Mouse (Mus musculus): ENCODE measurements around the gene Slc22a3.
A peak's percentile ranks its signal among the peaks of the same experiment; 100 is the strongest.

Slc22a3 gene

DNA sequence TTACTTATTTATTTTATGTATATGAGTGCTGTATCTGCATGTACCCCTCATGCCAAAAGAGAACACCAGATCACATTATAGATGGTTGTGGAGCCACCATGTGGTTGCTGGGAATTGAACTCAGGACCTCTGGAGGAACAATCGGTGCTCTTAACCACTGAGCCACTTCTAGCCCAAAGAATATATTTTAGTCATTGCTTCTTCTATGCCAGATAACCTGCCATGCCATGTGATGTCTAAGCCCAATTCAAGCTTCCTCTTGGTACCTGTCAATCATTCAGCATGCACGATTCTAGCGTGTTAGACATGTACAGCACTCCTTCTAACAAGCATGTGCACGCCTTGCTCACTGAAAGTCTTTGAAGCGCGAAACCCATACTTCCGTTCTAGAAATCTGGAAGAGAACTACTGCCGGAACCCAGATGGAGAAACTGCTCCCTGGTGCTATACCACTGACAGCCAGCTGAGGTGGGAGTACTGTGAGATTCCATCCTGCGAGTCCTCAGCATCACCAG lies 111.3 kb downstream of the Slc22a3 start:
- DNase-seq: no peak

DNA sequence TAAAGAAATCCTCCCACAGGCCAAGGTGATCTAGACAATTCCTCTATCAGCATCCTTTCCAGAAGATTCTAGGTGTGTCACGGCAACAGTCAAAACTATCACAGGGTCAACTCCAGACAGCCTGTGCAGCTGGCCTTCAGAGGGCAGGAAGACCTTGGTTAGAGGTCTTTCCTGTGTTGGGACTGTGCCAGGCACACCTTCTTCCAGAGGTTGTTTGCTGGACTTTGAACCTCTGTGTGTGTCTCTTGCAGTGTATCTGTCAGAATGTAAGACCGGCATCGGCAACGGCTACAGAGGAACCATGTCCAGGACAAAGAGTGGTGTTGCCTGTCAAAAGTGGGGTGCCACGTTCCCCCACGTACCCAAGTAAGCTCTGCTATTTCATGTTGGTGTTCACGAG lies 119.3 kb downstream of the Slc22a3 start:
- DNase-seq: peak; percentile 54 to 79

DNA sequence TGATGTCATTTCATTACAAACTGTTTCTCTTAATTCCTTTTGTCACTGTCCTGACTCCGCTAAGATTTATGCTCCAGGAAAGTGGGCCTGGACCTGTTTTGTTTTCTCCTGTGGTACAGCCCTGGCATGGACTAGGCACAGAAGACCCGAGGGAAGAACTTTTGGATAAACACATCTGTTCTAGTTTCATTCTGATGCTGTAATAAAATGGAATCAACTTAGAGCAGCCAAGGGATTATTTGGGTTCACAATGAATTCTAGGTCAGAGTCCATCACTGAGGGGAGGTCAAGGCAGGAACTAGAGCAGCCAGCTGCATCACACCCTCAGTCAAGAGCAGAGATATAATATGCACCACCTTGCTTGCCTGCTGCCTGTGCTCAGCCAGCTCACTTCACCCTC lies 119.7 kb downstream of the Slc22a3 start:
- no peak for DNase-seq

DNA sequence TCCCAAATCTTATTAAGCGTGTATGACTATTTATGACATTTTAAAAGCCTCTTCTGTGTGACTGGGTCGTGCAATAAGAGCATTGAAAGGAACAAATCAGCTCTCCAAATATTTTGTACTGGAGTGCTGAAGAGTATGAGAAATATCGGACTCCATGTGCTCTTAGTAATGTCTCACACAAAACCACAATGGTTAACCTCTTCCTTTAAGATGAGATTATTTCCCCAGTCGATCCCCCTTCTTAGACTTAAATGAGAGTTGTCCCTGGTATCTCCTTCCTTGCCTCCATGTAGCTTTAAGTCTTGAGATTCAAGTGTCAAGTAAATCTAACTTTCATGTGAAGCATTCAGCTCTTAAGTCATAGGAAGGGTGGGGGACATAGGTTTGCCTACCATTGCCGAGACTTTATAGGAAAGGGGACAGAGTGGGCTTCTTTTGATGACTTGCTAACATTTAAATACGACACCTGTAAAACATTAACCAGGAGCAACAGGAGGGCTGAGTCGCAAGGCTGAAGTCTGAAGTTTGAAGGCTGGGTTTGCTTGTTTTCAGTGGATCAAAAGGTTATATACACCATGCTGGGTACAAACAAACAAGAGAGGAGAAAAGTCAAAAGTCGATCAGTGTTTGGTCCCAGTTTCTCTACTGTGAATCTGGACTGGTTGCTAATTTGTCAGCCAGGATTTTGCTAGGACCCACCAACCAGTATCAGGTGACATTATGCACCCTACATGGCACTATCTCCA lies 122.3 kb downstream of the Slc22a3 start:
- peak; percentile 19 to 50 for DNase-seq

DNA sequence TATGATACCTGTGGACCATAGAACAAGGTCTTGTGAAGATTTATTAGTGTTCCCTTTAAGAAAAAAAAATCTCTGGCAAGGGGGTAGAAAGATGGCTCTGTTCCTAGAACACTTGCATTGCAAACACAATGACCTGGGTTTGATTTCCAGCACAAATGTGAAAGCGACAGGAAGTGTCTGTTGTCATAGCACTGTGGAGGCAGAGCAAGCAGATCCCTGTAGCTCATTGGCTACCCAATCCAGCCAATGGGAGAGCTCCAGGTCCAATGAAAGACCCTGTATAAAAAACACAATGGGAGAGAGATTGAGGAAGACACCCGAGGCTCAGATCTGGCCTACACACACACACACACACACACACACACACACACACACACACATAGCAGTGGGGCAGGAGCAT lies 125.0 kb downstream of the Slc22a3 start:
- DNase-seq: no peak

DNA sequence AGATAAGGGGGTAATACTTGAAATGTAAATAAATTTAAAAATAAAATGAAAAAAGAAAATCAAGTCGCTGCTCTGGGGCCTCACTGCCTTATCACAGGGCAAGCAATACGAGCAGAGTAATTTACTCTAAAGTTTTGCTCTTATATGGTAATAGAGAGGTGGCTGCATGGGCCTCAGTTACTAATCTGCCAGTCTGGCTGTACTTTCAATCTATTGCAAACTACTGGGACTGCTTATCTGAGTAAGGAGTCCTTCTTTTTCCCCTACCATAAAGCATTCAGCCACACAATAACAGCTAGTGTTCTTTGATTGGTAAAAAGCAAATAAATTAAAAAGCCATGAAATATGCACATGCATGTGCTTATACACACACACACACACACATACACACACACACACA lies 125.9 kb downstream of the Slc22a3 start:
- DNase-seq: no peak

DNA sequence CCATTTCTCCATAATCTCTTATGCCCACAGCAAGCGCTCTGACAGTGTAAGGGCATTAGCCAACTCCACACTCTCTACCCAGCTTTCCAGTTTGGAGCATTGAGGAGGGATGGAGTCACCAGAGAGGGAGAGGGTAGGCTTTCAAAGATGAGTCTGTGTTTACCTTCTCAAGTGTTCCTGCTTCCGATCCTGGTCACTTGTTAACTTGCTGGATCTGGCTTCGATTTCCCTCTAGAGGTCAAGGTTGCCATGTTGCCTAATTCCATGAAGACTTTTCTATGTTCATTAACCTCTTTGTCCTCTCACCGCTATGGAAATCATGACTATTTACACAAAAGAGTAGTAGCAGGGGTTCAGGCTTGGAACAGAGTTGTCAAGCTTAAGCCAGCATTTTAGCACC lies 127.2 kb downstream of the Slc22a3 start:
- DNase-seq: no peak

DNA sequence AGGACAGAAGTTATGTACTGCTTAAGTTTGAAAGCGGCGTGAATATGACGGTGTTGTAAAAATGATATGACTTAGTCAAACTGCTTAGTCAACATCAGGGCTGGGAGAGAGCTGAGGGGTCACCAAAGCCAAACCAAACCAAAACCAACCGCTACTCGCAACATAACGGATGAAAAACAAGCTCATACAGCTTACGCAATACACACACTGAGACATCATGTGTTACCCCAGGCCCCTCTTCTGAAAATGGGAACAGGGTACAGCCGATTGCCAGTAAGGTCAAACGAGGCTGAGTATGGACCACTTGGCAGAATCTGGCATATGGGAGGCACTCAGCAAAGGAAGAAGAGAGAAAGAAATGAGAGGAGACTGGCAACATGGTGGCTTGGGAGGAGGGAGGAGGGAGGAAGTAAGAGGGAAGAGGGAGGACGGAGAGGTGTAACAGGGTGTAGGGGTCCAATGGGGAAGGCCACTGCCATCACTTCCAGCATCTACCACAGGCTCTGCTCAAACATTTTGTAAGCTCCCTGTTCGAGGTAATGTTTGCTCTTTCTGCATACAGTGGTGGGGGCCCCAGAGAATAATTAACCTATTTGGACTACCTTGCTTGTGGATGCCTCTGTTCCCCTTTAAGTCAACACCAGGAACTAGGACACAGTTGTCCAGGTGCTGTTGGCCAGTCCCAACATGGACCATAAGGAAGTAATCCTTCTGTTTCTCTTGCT lies 129.4 kb downstream of the Slc22a3 start, which contains the start of gene Plg:
Gene Plg (plus strand): TSS at position 628 of the 725 bp plus-strand sequence.
- DNase-seq: no peak

DNA sequence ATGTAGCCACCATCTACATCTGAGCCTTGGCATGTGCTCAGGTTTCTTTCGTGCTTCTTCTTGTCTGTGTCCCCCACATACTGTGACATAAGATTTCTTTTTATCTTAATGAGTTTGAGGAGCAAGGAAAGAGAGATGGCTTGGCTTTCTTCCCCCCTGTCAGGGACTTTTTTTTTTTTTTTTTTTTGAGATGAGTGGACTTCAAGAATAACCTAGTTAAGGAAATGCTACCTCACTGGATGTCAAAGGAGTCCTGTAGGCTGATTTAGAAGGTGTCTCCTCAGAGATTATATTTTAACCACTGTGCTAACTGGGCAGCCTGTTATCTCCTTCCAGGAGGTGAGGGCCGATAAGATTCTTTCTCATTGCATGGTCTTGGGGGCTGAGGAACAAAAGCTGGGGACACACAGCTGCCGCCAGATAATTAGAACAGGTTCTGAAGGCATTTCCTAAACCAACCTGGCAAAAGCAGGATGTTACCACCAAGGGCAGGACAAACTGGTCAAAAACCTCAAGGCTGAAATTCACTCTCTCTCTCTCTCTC lies 133.8 kb downstream of the Slc22a3 start:
- DNase-seq: no peak

DNA sequence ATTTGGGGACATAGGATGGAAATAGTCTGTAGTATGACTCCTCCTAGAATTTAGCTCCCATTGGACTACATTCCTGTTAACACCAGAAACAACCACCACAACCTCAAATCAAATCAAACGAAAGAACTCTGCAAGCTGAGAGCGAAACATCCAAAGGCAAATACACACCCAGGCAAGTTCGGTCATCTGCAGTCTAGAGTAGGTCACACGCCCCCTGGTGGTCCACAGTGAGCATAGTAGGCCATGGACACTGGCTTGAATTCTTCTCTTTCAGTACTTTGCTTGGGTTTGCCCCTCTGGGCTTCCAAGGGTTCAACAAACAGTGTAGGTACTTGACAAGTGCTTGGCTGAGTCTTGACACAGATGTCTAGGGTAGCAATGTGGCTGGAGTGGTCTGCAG lies 135.5 kb downstream of the Slc22a3 start:
- DNase-seq: peak; percentile 51 to 73

DNA sequence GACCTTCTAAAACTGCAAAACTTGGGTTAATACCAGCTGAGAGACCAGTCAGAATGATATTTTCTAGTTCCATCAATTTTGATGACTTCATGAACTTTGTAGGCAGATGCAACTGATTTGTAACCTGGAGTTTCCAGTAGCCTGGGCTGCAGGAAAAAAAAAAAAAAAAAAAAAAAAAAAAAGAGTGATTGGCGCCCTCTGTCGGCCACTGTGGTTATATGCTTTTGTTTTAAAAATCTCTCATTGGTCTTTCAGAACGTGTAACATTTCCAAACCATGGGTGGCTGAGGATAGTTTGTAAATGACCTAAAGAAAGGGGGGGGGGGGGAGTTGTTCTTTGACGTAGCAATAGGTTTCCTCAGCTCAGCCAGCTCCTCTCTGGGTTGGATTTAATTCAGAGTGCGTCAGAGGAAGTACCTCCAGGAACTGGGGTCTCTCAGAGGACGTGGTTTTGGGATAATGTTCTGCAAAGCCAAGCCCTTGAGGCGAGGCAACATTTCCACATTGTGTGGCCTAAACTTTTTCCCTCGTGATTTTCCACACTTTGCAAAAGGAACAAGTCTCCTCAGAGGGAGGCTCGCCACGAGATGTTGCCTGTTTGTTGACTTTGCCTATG lies 136.1 kb downstream of the Slc22a3 start:
- DNase-seq: no peak

DNA sequence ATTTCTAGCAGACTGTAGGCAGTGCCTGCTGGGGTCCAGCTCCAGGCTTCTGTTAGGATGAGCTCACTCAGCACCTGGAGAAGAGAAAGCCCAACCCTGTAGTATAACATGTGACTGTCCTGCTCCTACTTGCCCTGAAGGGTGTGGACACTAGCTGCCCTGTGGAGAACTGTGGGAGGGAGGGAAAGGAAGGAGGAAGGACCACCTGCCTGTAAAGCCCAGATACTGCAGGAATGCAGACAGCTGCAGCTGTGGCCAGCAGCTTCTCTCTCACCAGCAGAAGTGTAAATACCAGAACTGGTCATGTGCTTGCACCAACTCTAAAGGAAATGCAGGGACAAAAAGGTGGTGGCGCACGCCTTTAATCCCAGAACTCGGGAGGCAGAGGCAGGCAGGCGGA lies 137.2 kb downstream of the Slc22a3 start:
- DNase-seq: no peak

DNA sequence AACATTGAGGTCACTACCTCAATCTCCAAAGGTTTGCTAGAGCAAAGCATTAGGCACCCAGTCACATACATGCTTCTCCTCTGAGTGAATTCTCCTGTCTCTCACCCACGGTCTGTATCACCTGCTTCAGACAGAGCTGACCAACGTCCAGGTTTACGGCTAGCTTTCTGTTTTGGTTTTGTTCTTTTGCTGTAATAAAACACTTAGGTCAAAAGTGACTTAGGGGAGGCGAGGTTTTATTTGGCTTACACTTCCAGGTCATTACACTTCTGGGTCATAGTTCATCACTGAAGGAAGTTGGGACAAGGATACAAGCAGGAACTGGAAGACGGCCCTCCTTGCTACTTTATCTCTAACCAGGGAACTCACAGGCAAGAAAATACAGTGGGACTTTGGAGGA lies 138.1 kb downstream of the Slc22a3 start:
- DNase-seq: no peak
